Mouse (Mus musculus) lung, adult 2 months (tissue): ENCODE data around the gene Snx33. TPM values are rescaled to one million over a fixed set of nuclear protein-coding genes. Genes with fewer than 3 reads are reported as not detected.
"Not testable (repeated sequence)": the region's sequence is repeated elsewhere in the genome, so short reads cannot be mapped to it uniquely, and the experiment has no call there.

ENCODE experiments used
- DNase-seq: peaks from one replicate; pipeline ENCODE4 v3.0.0; 2022
- H3K4me1 ChIP-seq: fragments of 200-500 bp; 2 replicates; pipeline ENCODE4 v1.6.1; 2011; ENCODE audit warnings: low read length; ENCODE audit not compliant: control insufficient read depth, insufficient read depth
- H3K4me3 ChIP-seq: fragments of 200-500 bp; replicated peaks from 2 replicates; pipeline ENCODE3; 2011; ENCODE audit warnings: low read depth, mild to moderate bottlenecking, control low read depth, low read length; ENCODE audit errors: extremely low read depth
- CTCF ChIP-seq: fragments of 200-500 bp; IDR thresholded peaks from 2 replicates; pipeline ENCODE4 v1.5.1; 2011; ENCODE audit warnings: mild to moderate bottlenecking, low read length, control low read depth; ENCODE audit not compliant: insufficient read depth
- POLR2A ChIP-seq: fragments of 200-500 bp; IDR thresholded peaks from 2 replicates; pipeline ENCODE4 v1.6.1; 2011; ENCODE audit warnings: low read depth, mild to moderate bottlenecking, control low read depth, low read length, borderline replicate concordance; ENCODE audit errors: extremely low read depth
- WGBS: fragments of 180-500 bp; shearing (Covaris S2); methylation state at CpG from one replicate; pipeline ENCODE4 v1.1.7; 2018; 5-methylcytosine and 5-hydroxymethylcytosine counted together
- polyA plus RNA-seq: library from polyadenylated mRNA; depleted of rRNA; stranded (reverse); fragments of >200 nt; gene quantifications from 2 replicates; pipeline ENCODE4 v1.2.3, GENCODE M21; 2012

Snx33 gene
- polyA plus RNA-seq, 1 experiment = 23.6 TPM

GRCm38 (mm10) chr9:56950414-56951400 lies 22.5 kb upstream of the Snx33 start, which contains the start of gene Snupn:
TSS of gene Snupn (plus strand) at chr9:56950878.
- peaks cover 6% of the 10 kb centered on the region for H3K4me1 ChIP-seq
- DNase-seq = peak; percentile 96
- WGBS = under 1% methylated on average over 50 of the region's 50 CpGs
- peak within 1 kb of the TSS; percentile 100 for H3K4me3 ChIP-seq
- TF ChIP-seq POLR2A = peak; percentile 92; the same call in 1 of the 2 replicates
- TF ChIP-seq CTCF = no peak

DNA sequence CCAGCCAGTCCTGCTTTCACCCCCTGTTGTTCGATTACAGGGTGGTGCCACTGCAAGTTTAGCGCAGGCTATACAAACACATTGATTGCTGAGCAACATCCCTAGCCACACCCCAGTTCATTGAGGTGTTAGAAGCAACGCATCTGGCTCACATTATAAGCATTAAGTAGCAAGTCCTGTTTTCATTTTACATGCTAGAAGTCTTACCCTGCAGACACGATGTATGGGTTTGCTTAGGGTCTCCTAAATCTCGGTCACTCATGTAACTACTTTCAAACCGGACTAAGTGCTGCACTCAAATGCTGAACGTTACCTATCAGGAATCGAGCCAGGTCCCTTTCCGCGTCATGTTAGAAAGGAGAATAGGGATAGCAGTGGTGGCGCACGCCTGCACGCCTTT lies 21.6 kb upstream of the Snx33 start:
- peak; percentile 12 for DNase-seq

DNA sequence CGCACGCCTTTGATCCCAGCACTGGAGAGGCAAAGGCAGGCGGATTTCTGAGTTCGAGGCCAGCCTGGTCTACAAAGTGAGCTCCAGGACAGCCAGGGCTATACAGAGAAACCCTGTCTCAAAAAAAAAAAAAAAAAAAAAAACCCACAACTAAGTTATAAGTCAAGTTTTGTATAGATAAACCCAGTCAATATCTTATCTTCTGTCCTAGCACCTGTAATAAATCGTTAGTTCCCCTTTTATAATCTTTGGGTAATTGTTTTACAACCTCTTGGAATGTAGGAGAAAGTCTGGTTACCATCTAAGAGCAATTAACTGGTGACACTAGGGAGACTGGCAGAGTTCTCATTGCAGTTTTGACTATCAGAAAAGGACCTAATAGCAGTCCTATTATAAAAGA lies 20.5 kb upstream of the Snx33 start:
- not testable (repeated sequence) for DNase-seq, H3K4me1 ChIP-seq, H3K4me3 ChIP-seq
- 67% methylated on average over 5 of the region's 5 CpGs for WGBS

More for the DNA sequence above, 21.6 kb upstream of the Snx33 start:
- Histone ChIP-seq H3K4me3 (peak overlapping the region; percentile 21), H3K4me1 (peaks cover 6% of the 10 kb centered on the region)
- WGBS = 10% methylated on average over 13 of the region's 13 CpGs
- TF ChIP-seq POLR2A (no peak), CTCF (no peak)

- peak; percentile 16 for DNase-seq
- H3K4me1 ChIP-seq, H3K4me3 ChIP-seq: not testable (repeated sequence)
- peak; percentile 23; the same call in 1 of the 2 replicates for TF ChIP-seq CTCF
- 20% methylated on average over 3 of the region's 3 CpGs for WGBS
Measured at GRCm38 (mm10) chr9:56947481-56947880, 19.3 kb upstream of the Snx33 start.

GRCm38 (mm10) chr9:56938374-56938773 lies 10.2 kb upstream of the Snx33 start:
- no peak for DNase-seq
- Histone ChIP-seq H3K4me3 (peak overlapping the region; percentile 100), H3K4me1 (0 out of 2 replicates have a peak, but pooled peaks cover 4% of the 10 kb centered on the region)
- WGBS = under 1% methylated on average over 7 of the region's 7 CpGs
- peak; percentile 16; the same call in 1 of the 2 replicates for TF ChIP-seq POLR2A
- no peak for TF ChIP-seq CTCF

GRCm38 (mm10) chr9:56937223-56938160 lies 9.3 kb upstream of the Snx33 start, which contains the start of gene Imp3:
TSS of gene Imp3 (plus strand) at chr9:56937475.
- peak within 1 kb of the TSS; percentile 100 for H3K4me3 ChIP-seq
- WGBS = under 1% methylated on average over 73 of the region's 73 CpGs
- 0 out of 2 replicates have a peak, but pooled peaks cover 4% of the 10 kb centered on the region for H3K4me1 ChIP-seq
- TF ChIP-seq CTCF = no peak
- peak; percentile 58; the same call in 1 of the 2 replicates for TF ChIP-seq POLR2A
- peak; percentile 85 for DNase-seq

GRCm38 (mm10) chr9:56936861-56937222 lies 8.7 kb upstream of the Snx33 start:
- Histone ChIP-seq H3K4me3 (peak overlapping the region; percentile 50), H3K4me1 (0 out of 2 replicates have a peak, but pooled peaks cover 4% of the 10 kb centered on the region)
- TF ChIP-seq CTCF = no peak
- TF ChIP-seq POLR2A = no peak
- WGBS = 13% methylated on average over 6 of the region's 6 CpGs
- no peak for DNase-seq

DNA sequence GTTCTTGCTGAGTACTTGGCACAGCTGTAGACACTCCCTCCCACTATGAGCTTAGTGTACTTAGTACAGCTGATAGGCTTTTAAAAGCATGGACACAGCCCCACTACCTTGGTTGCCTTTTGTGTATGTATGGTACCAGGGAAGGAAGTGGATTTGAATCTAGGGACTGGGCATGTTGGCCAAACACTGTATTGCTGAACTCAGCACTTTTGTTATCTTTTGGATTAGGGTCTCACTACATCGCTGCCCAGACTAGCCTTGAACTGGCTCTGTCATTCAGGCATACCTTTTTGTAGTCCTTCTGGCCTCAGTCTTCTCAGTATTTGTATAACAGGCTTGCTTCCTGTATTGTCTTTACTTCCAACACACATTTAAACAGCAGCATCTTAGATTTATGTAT lies 2.4 kb upstream of the Snx33 start:
- Histone ChIP-seq H3K4me1 (peaks cover 12% of the 10 kb centered on the region), H3K4me3 (no peak overlapping the region)
- WGBS = 71% methylated on average over 1 of the region's 1 CpGs
- DNase-seq = no peak
- TF ChIP-seq CTCF (no peak), POLR2A (no peak)

GRCm38 (mm10) chr9:56929496-56929895 lies 1.3 kb upstream of the Snx33 start:
- Histone ChIP-seq H3K4me1 (peaks cover 21% of the 10 kb centered on the region), H3K4me3 (no peak overlapping the region)
- TF ChIP-seq POLR2A (no peak), CTCF (no peak)
- 55% methylated on average over 4 of the region's 4 CpGs for WGBS
- no peak for DNase-seq
